ENCODE assay signal across 23 mouse cellular contexts in the genomic region with DNA sequence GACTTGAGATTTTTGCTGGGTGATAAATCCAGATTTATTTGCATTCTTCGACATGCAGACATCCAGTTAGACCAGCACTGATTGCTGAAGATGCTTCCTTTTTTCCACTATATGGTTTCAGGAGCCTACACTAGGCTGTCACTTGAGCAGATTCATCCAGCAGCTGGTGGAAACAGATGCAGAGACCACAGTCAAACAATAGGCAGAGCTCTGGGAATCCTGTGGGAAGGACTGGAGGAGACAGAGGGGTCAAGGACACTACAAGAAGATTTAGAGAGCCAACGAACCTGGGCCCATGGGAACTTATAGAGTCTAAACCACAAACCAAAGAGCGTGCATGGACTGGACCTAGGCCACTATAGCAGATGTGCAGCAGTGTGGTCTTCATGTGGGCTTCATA.
A peak's percentile ranks its signal among the peaks of the same experiment; 100 is the strongest.
DNase-seq lines count a peak whose midpoint lies in the region; ATAC-seq and TF ChIP-seq lines count a peak whose summit lies in the region.
"Had no signal": no experiment of that assay in that cellular context is flagged by ENCODE, and none has a peak within 500 bp of the region (broad histone marks: within the 10 kb centered on the region; RNA-seq: fewer than 3 reads in every experiment).

No protein-coding gene starts in this region.

- H3K27me3 ChIP-seq in heart, embryonic 12.5 days (replicated peaks) = no peaks in the 10 kb centered on the region
- H3K27me3 ChIP-seq in C2C12 (ENCODE audit: control insufficient read depth, insufficient read depth, insufficient read length) = no peaks in the 10 kb centered on the region
- H3K27me3 ChIP-seq in myocyte (ENCODE audit: control insufficient read depth, insufficient read depth, insufficient read length) = no peaks in the 10 kb centered on the region
- H3K27me3 ChIP-seq: CH12.LX, Patski had no signal

- TF ChIP-seq CTCF in C2C12 (IDR thresholded peaks at IDR 0.05; ENCODE audit: control insufficient read depth, insufficient read depth, insufficient read length) = no peak

- DNase-seq in heart, adult 11 months = peak; percentile 79
- no peak for DNase-seq in adrenal gland, adult (ENCODE audit: inconsistent age in 2 of 2, low spot score in 1 of 2)
- no peak for DNase-seq in layer of hippocampus, postnatal 25 days (ENCODE audit: extremely low spot score in 1 of 2, low spot score in 1 of 2)
- DNase-seq: adrenal gland, adult 2 months; adrenal gland, adult 8-10 months; adrenal gland, postnatal 10 days; adrenal gland, postnatal 14 days; adrenal gland, postnatal 25 days; adrenal gland, postnatal 36 days; B cell, adult 2 months; cerebellum, adult 11 months; cerebellum, adult 11-12 months; cerebellum, adult 18-20 months; cerebellum, adult 2 months; cerebellum, adult 8-10 months had no signal

- no peak overlapping the region for H3K4me2 ChIP-seq in heart, embryonic 12.5 days
- H3K4me2 ChIP-seq in myocyte (ENCODE audit: low read depth) = no peak overlapping the region

- no peak for ATAC-seq in heart, embryonic 12.5 days (ENCODE audit: insufficient number of reproducible peaks, low FRiP score)
- ATAC-seq: activated CD4-positive, CD25-positive, alpha-beta regulatory T cell, adult 4 months; CD4-positive, CD25-positive, alpha-beta regulatory T cell, adult 4 months; Patski had no signal

- no peak overlapping the region for H3K27ac ChIP-seq in heart, embryonic 12.5 days (ENCODE audit: poor library complexity, severe bottlenecking)

- H3K9me3 ChIP-seq in heart, embryonic 12.5 days (replicated peaks) = no peaks in the 10 kb centered on the region; the same call in 1 of the 2 replicates

- H3K36me3 ChIP-seq in heart, embryonic 12.5 days = no peaks in the 10 kb centered on the region
- H3K36me3 ChIP-seq in C2C12 (ENCODE audit: control insufficient read depth, insufficient read depth) (no peaks in the 10 kb centered on the region), myocyte (ENCODE audit: control insufficient read depth, insufficient read depth) (no peaks in the 10 kb centered on the region)
- H3K36me3 ChIP-seq: G1E had no signal

- no peaks in the 10 kb centered on the region for H3K79me3 ChIP-seq in C2C12 (ENCODE audit: low read depth)

- H3K79me2 ChIP-seq in C2C12 (ENCODE audit: control insufficient read depth, insufficient read depth) = no peaks in the 10 kb centered on the region
- no peaks in the 10 kb centered on the region for H3K79me2 ChIP-seq in myocyte (ENCODE audit: control insufficient read depth, insufficient read depth)

- no peaks in the 10 kb centered on the region for H3K4me1 ChIP-seq in heart, embryonic 12.5 days (replicated peaks)

- H3ac ChIP-seq in C2C12 (ENCODE audit: control insufficient read depth, insufficient read length, low read depth) = no peak overlapping the region
- H3ac ChIP-seq in myocyte (ENCODE audit: control insufficient read depth, insufficient read length) = no peak overlapping the region

- no peak for TF ChIP-seq POLR2A in myocyte (IDR thresholded peaks at IDR 0.05; ENCODE audit: insufficient read length, low read depth)

- no peak overlapping the region for H3K4me3 ChIP-seq in heart, embryonic 12.5 days
- H3K4me3 ChIP-seq in C2C12 (ENCODE audit: insufficient read depth, poor library complexity, severe bottlenecking) (no peak overlapping the region), myocyte (no peak overlapping the region)

- H3K9ac ChIP-seq in heart, embryonic 12.5 days = no peak overlapping the region

- 73% methylated on average over 3 of the region's 3 CpGs for WGBS in heart, embryonic 12.5 days

TF ChIP-seq in C2C12, 6 proteins besides CTCF, POLR2A, EP300 and RAD21:
- no peak for TF ChIP-seq MYOG (IDR thresholded peaks at IDR 0.05; ENCODE audit: control insufficient read depth, extremely low read depth, insufficient read length)
- no peak for TF ChIP-seq MAX (IDR thresholded peaks at IDR 0.05)
- no peak for TF ChIP-seq CEBPB (IDR thresholded peaks at IDR 0.05; ENCODE audit: low read depth)
- TF ChIP-seq MYOD1 (IDR thresholded peaks at IDR 0.05; ENCODE audit: control insufficient read depth, insufficient read length, low read depth) = peak; percentile 28

TF ChIP-seq in myocyte, 11 proteins besides CTCF, POLR2A, EP300 and RAD21:
- no peak for TF ChIP-seq E2F4 (IDR thresholded peaks at IDR 0.05; ENCODE audit: insufficient read depth)
- TF ChIP-seq USF1 (IDR thresholded peaks at IDR 0.05; ENCODE audit: low read depth) = no peak
- TF ChIP-seq MYOD1 (IDR thresholded peaks at IDR 0.05; ENCODE audit: control insufficient read depth in 1 of 3, insufficient read length in 2 of 3, low read depth in 2 of 3) = peak; percentile 15 to 59 (median 27)
- TF ChIP-seq CEBPB (IDR thresholded peaks at IDR 0.05; ENCODE audit: insufficient read depth, poor library complexity, severe bottlenecking) = no peak
- peak in 2 of 3 experiments; percentile 30 to 78 for TF ChIP-seq MYOG (IDR thresholded peaks at IDR 0.05; ENCODE audit: control insufficient read depth in 1 of 3, insufficient read depth in 1 of 3, insufficient read length in 2 of 3, low read depth in 2 of 3)
- TF ChIP-seq TCF12 (IDR thresholded peaks at IDR 0.05; ENCODE audit: insufficient read depth, poor library complexity, severe bottlenecking) = peak; percentile 34
- TF ChIP-seq MAX (IDR thresholded peaks at IDR 0.05; ENCODE audit: low read depth) = no peak
- no peak for TF ChIP-seq POLR2AphosphoS2 (IDR thresholded peaks at IDR 0.05; ENCODE audit: insufficient read length, low read depth)
- TF ChIP-seq TCF3 (IDR thresholded peaks at IDR 0.05; ENCODE audit: insufficient read length, low read depth) = peak; percentile 14
- no peak for TF ChIP-seq REST (IDR thresholded peaks at IDR 0.05; ENCODE audit: insufficient read depth, insufficient read length)
- no peak for TF ChIP-seq SRF (IDR thresholded peaks at IDR 0.05; ENCODE audit: control insufficient read depth, insufficient read length, low read depth)
